Mouse (Mus musculus) forebrain, embryonic 15.5 days (tissue): ENCODE results near the gene Spata17. TPM values are rescaled to one million over a fixed set of nuclear protein-coding genes. Genes with fewer than 3 reads are reported as not detected.

Experiments used
- ATAC-seq: fragments of 200-750 bp; cut with Nextera tagmentation; replicated peaks from 2 replicates; pipeline ENCODE4 v1.8.0; 2017; ENCODE audit warnings: mild to moderate bottlenecking, moderate TSS enrichment, moderate library complexity
- H3K27ac ChIP-seq: fragments of 300-500 bp; sonication (generic); replicated peaks from 2 replicates; pipeline ENCODE4 v1.5.1; 2015; ENCODE audit warnings: mild to moderate bottlenecking, inconsistent platforms
- H3K27me3 ChIP-seq: fragments of 300-500 bp; sonication (generic); 2 replicates; pipeline ENCODE4 v1.6.1; 2015; ENCODE audit warnings: inconsistent platforms
- H3K36me3 ChIP-seq: fragments of 300-500 bp; sonication (generic); 2 replicates; pipeline ENCODE4 v1.6.1; 2015; ENCODE audit warnings: mild to moderate bottlenecking, inconsistent platforms
- H3K4me1 ChIP-seq: fragments of 300-500 bp; sonication (generic); 2 replicates; pipeline ENCODE4 v1.6.1; 2015; ENCODE audit warnings: inconsistent platforms
- H3K4me2 ChIP-seq: fragments of 300-500 bp; sonication (generic); replicated peaks from 2 replicates; pipeline ENCODE4 v1.6.1; 2015; ENCODE audit warnings: mild to moderate bottlenecking, inconsistent platforms
- H3K4me3 ChIP-seq: fragments of 300-500 bp; sonication (generic); 2 replicates; pipeline ENCODE4 v1.5.1; 2015; ENCODE audit warnings: mild to moderate bottlenecking, inconsistent platforms
- H3K9ac ChIP-seq: fragments of 300-500 bp; sonication (generic); replicated peaks from 2 replicates; pipeline ENCODE4 v1.6.1; 2015; ENCODE audit warnings: mild to moderate bottlenecking, inconsistent platforms
- H3K9me3 ChIP-seq: fragments of 300-500 bp; sonication (generic); 2 replicates; pipeline ENCODE4 v1.6.1; 2016; ENCODE audit warnings: inconsistent platforms
- WGBS: fragments of 180-500 bp; shearing (Covaris S2); methylation state at CpG from one replicate; pipeline ENCODE4 v1.1.7; 2015; ENCODE audit warnings: mixed read lengths; 5-methylcytosine and 5-hydroxymethylcytosine counted together
- polyA plus RNA-seq: library from polyadenylated mRNA; unstranded; fragments of >200 nt; fragmentation: Nextera tagmentation; extraction: Ambion mirVana; gene quantifications from 2 replicates; pipeline ENCODE4 v1.2.1, GENCODE M21; 2015

The Spata17 gene
- polyA plus RNA-seq, 1 experiment from 2014 or later: 2.0 TPM

DNA sequence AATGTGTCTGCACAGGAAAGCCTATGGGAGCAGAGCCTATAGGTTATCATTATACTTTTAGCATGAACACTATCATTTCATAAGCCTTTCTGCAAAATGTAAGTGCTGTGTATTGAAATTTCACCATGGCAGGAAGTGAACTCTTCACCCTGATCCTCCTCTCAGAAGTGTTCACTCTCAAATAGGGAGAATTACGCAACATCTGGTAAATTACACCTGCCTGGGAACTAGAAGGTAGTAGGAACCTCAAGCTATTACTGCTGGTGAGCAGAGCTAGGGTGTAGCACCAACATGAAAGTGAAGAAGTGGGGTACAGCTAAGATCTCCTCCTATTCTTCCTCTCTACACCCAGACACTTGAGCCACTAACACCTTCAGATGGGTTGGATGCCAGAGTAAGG lies 155.4 kb downstream of the Spata17 start:
- Histone ChIP-seq H3K4me2 (no peak overlapping the region), H3K27ac (no peak overlapping the region), H3K4me3 (no peak overlapping the region), H3K36me3 (no peaks in the 10 kb centered on the region), H3K4me1 (no peaks in the 10 kb centered on the region), H3K27me3 (no peaks in the 10 kb centered on the region), H3K9ac (no peak overlapping the region), H3K9me3 (no peaks in the 10 kb centered on the region)
- ATAC-seq: no peak
- 92% methylated on average over 1 of the region's 1 CpGs for WGBS

- no peaks in the 10 kb centered on the region for H3K9me3 ChIP-seq
- no peak overlapping the region for H3K27ac ChIP-seq
- H3K4me2 ChIP-seq: no peak overlapping the region
- no peak for ATAC-seq
- no peaks in the 10 kb centered on the region for H3K27me3 ChIP-seq
- H3K4me1 ChIP-seq: peaks cover 5% of the 10 kb centered on the region; the same call in 1 of the 2 replicates
- 84% methylated on average over 2 of the region's 2 CpGs for WGBS
- no peak overlapping the region for H3K4me3 ChIP-seq
- H3K9ac ChIP-seq: no peak overlapping the region
- H3K36me3 ChIP-seq: no peaks in the 10 kb centered on the region
Observed at GRCm38 (mm10) chr1:187054333-187054732, 160.9 kb downstream of the Spata17 start.

DNA sequence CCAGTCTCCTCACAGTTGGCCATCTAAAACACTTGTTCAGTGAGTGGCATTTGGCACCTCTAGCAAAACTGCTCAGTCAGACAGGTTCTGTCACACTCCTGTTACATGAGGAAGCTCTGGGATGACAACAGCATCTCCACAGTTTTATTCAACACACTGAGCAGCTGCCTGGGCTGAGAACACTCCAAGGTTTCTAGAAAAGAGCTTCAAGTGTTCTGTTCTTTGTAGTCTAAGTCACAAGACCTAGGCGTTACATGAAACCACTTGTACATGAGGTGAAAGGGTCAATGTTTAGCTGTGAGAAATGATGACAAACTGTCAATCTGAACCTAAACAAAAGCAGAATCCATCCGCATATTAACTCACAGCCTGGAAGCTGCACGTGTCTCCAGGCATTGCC lies 161.4 kb downstream of the Spata17 start:
- ATAC-seq: no peak
- H3K27me3 ChIP-seq: no peaks in the 10 kb centered on the region

DNA sequence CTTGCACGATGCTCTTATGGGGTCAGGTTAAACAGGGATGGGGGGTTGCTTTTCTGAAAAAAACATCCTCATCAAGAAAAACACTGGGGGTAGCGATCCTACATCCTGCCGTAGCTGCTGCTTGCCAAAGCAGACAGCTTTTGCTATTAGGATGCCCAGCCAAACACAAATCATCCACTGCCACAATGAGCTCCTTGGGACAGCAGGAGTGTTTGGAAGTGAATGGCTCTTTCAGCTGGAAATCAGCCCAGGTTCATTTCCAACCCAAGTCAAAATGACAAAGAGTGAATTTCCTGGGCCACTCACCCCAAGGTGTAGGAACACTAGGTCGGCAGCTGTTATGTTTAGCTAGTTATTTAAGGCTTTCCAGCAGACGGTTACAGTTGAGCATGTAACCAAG lies 162.7 kb downstream of the Spata17 start:
- Histone ChIP-seq H3K36me3 (no peaks in the 10 kb centered on the region), H3K4me1 (peaks cover 5% of the 10 kb centered on the region; the same call in 1 of the 2 replicates), H3K9me3 (no peaks in the 10 kb centered on the region), H3K27ac (0 out of 2 replicates have a peak overlapping the region, but pooled peaks have one; percentile 18), H3K27me3 (no peaks in the 10 kb centered on the region), H3K4me2 (no peak overlapping the region), H3K4me3 (no peak overlapping the region), H3K9ac (no peak overlapping the region)
- ATAC-seq: peak; percentile 46; the same call in 1 of the 2 replicates
- WGBS: 30% methylated on average over 5 of the region's 5 CpGs

More for the DNA sequence above, 161.4 kb downstream of the Spata17 start:
- no peaks in the 10 kb centered on the region for H3K36me3 ChIP-seq
- no peak overlapping the region for H3K9ac ChIP-seq
- no peaks in the 10 kb centered on the region for H3K9me3 ChIP-seq
- H3K4me2 ChIP-seq: no peak overlapping the region
- 85% methylated on average over 3 of the region's 3 CpGs for whole genome bisulfite sequencing
- H3K27ac ChIP-seq: no peak overlapping the region
- H3K4me1 ChIP-seq: peaks cover 5% of the 10 kb centered on the region; the same call in 1 of the 2 replicates
- H3K4me3 ChIP-seq: no peak overlapping the region

DNA sequence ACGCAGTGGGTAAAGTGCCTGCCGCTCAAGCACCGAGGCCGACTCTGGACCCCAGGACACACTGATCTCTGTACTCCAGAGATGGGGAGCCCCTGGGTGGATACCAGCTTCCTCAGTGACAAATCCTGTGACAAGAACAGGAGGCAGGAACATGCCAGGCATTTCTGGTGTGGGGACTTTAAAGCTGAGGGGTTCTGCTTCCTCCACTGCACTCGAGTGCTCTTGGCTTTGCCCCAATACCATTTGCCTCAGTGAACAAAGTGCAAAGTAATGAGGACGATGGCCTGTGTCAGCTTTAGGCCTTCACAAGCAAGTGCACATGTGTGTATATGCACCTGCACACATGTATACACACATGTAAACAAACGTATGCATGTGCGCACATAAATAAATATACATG lies 164.0 kb downstream of the Spata17 start:
- 82% methylated on average over 8 of the region's 8 CpGs for WGBS
- ATAC-seq: no peak
- no peak overlapping the region for H3K27ac ChIP-seq
- H3K4me1 ChIP-seq: peaks cover 5% of the 10 kb centered on the region; the same call in 1 of the 2 replicates
- H3K4me2 ChIP-seq: no peak overlapping the region
- no peak overlapping the region for H3K9ac ChIP-seq
- H3K4me3 ChIP-seq: no peak overlapping the region
- no peaks in the 10 kb centered on the region for H3K36me3 ChIP-seq
- no peaks in the 10 kb centered on the region for H3K27me3 ChIP-seq
- no peaks in the 10 kb centered on the region for H3K9me3 ChIP-seq

- no peak for ATAC-seq
- Histone ChIP-seq H3K4me1 (peaks cover 5% of the 10 kb centered on the region; the same call in 1 of the 2 replicates), H3K36me3 (no peaks in the 10 kb centered on the region), H3K9me3 (no peaks in the 10 kb centered on the region), H3K4me2 (no peak overlapping the region), H3K27ac (no peak overlapping the region), H3K4me3 (no peak overlapping the region), H3K9ac (no peak overlapping the region), H3K27me3 (no peaks in the 10 kb centered on the region)
- 89% methylated on average over 9 of the region's 9 CpGs for WGBS
Observed at GRCm38 (mm10) chr1:187048681-187049288, 166.5 kb downstream of the Spata17 start.

GRCm38 (mm10) chr1:187044726-187045125 lies 170.5 kb downstream of the Spata17 start:
- Histone ChIP-seq H3K4me3 (no peak overlapping the region), H3K4me2 (no peak overlapping the region), H3K9me3 (no peaks in the 10 kb centered on the region), H3K27me3 (no peaks in the 10 kb centered on the region), H3K4me1 (no peaks in the 10 kb centered on the region), H3K27ac (no peak overlapping the region), H3K36me3 (no peaks in the 10 kb centered on the region), H3K9ac (no peak overlapping the region)
- no peak for ATAC-seq
- WGBS: 67% methylated on average over 6 of the region's 6 CpGs

- H3K9me3 ChIP-seq: no peaks in the 10 kb centered on the region
- WGBS: 91% methylated on average over 4 of the region's 4 CpGs
- no peak overlapping the region for H3K9ac ChIP-seq
- no peak overlapping the region for H3K4me3 ChIP-seq
- no peak overlapping the region for H3K4me2 ChIP-seq
- ATAC-seq: no peak
- no peak overlapping the region for H3K27ac ChIP-seq
- H3K4me1 ChIP-seq: no peaks in the 10 kb centered on the region
- H3K36me3 ChIP-seq: no peaks in the 10 kb centered on the region
- H3K27me3 ChIP-seq: no peaks in the 10 kb centered on the region
Observed at GRCm38 (mm10) chr1:187039801-187040200, 175.5 kb downstream of the Spata17 start.

GRCm38 (mm10) chr1:187035785-187036184 lies 179.5 kb downstream of the Spata17 start:
- H3K27me3 ChIP-seq: no peaks in the 10 kb centered on the region
- no peaks in the 10 kb centered on the region for H3K36me3 ChIP-seq
- H3K9me3 ChIP-seq: no peaks in the 10 kb centered on the region
- no peak overlapping the region for H3K4me2 ChIP-seq
- no peak for ATAC-seq
- no peak overlapping the region for H3K9ac ChIP-seq
- no peak overlapping the region for H3K4me3 ChIP-seq
- H3K27ac ChIP-seq: no peak overlapping the region
- no peaks in the 10 kb centered on the region for H3K4me1 ChIP-seq
- WGBS: 94% methylated on average over 4 of the region's 4 CpGs

GRCm38 (mm10) chr1:187031796-187032195 lies 183.5 kb downstream of the Spata17 start:
- Histone ChIP-seq H3K4me2 (no peak overlapping the region), H3K27ac (no peak overlapping the region), H3K9ac (no peak overlapping the region), H3K27me3 (no peaks in the 10 kb centered on the region), H3K4me3 (no peak overlapping the region), H3K4me1 (no peaks in the 10 kb centered on the region), H3K36me3 (no peaks in the 10 kb centered on the region), H3K9me3 (no peaks in the 10 kb centered on the region)
- 53% methylated on average over 6 of the region's 6 CpGs for WGBS
- no peak for ATAC-seq

- Histone ChIP-seq H3K9me3 (no peaks in the 10 kb centered on the region), H3K27ac (no peak overlapping the region), H3K4me2 (no peak overlapping the region), H3K4me1 (no peaks in the 10 kb centered on the region), H3K36me3 (no peaks in the 10 kb centered on the region), H3K27me3 (no peaks in the 10 kb centered on the region), H3K9ac (no peak overlapping the region), H3K4me3 (no peak overlapping the region)
- ATAC-seq: no peak
- 95% methylated on average over 6 of the region's 6 CpGs for whole genome bisulfite sequencing
Observed at GRCm38 (mm10) chr1:187028841-187029240, 186.4 kb downstream of the Spata17 start.

DNA sequence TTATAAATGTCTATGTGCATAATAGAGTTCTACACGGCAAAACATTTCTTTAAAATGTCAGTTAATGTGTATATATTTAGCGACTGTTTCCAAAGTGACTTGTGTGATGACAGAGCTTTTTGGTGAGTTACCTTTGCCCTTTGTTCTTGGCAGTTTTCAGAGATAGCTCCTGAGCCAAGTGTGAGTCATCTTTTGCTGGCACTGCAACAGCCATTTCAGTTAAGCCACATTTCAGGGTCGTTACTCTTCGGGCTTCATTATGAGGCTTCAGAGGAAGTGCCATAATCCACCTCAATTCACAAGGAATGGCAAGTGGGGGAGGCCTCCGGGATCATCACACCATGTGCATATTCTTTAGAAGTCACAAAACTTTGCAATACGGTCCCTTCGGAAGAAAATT lies 195.3 kb downstream of the Spata17 start:
- no peak for ATAC-seq
- WGBS: 69% methylated on average over 7 of the region's 7 CpGs

DNA sequence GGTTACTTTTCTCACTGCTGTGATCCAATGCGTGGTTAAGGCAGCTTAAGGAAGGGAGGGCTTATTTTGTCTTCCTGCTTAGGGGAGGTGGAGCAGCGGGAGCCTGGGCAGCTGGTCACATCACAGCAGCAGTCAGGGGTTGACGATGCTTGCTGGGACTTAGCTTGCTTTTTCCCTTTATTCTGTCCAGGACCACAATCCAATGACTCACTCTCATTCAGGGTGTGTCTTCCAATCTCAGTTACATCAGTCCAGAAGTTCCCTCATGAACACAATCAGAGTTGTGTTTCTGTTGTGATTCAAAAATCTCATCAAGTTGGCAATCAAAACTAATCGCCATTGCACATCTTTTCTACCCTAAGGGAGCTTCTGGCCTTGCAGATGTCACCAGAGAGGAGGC lies 199.1 kb downstream of the Spata17 start:
- no peaks in the 10 kb centered on the region for H3K27me3 ChIP-seq
- H3K4me1 ChIP-seq: no peaks in the 10 kb centered on the region
- H3K9me3 ChIP-seq: no peaks in the 10 kb centered on the region
- no peak for ATAC-seq
- H3K9ac ChIP-seq: no peak overlapping the region
- H3K36me3 ChIP-seq: no peaks in the 10 kb centered on the region
- 63% methylated on average over 4 of the region's 4 CpGs for WGBS
- H3K27ac ChIP-seq: no peak overlapping the region
- H3K4me3 ChIP-seq: no peak overlapping the region
- H3K4me2 ChIP-seq: no peak overlapping the region

More for the DNA sequence above, 195.3 kb downstream of the Spata17 start:
- Histone ChIP-seq H3K9me3 (no peaks in the 10 kb centered on the region), H3K4me3 (no peak overlapping the region), H3K36me3 (no peaks in the 10 kb centered on the region), H3K27me3 (no peaks in the 10 kb centered on the region), H3K27ac (no peak overlapping the region), H3K9ac (no peak overlapping the region), H3K4me2 (no peak overlapping the region), H3K4me1 (no peaks in the 10 kb centered on the region)
